Mouse (Mus musculus) effector memory CD4-positive, alpha-beta T cell, adult 5 months (primary cell): ENCODE measurements around the gene Flvcr1. TPM values are rescaled to one million over a fixed set of nuclear protein-coding genes. Genes with fewer than 3 reads are reported as not detected.

Source experiments
- polyA plus RNA-seq: library from polyadenylated mRNA; unstranded; fragments of 100-300 nt; shearing (Covaris generic); gene quantifications from one replicate; pipeline ENCODE4 v1.2.1, GENCODE M21; 2017

The Flvcr1 gene
- 34.9 TPM for polyA plus RNA-seq

DNA sequence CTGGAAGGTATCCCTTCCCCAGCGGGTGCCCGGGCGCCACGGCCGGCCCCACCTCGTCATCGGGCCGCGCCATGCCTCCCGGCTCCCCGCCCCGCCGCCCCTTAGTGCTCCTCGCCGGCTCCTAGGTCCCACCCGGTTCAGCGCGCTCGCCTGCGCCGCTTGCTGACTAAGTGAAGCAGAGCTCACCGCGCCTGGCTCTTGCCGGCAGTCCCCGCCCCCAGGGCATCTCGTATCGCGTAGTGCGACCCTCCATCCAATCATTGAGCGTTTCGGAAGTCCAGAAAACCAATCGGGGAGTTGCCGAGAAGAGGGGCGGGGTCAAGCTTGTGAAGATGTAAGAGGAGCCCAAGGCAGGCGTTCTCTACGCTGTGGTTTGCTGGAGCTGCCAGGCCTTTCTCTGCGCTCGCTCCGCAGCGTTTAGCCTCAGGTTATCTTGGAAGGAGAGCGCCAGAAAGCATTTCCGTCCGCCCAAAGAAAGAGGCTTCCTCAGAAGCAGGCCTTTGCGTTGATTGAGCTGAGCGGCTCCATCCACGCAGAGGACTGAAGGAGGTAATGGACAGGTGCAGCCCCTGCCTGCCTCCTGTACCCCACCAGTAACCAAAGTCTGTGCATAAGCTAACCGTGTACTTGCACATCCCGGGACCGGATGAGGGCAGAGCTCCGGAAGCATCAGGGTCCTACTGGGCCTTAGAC is at the start of gene Flvcr1:
Gene Flvcr1, minus strand, starts transcription at position 138 of the 693 bp plus-strand sequence.

DNA sequence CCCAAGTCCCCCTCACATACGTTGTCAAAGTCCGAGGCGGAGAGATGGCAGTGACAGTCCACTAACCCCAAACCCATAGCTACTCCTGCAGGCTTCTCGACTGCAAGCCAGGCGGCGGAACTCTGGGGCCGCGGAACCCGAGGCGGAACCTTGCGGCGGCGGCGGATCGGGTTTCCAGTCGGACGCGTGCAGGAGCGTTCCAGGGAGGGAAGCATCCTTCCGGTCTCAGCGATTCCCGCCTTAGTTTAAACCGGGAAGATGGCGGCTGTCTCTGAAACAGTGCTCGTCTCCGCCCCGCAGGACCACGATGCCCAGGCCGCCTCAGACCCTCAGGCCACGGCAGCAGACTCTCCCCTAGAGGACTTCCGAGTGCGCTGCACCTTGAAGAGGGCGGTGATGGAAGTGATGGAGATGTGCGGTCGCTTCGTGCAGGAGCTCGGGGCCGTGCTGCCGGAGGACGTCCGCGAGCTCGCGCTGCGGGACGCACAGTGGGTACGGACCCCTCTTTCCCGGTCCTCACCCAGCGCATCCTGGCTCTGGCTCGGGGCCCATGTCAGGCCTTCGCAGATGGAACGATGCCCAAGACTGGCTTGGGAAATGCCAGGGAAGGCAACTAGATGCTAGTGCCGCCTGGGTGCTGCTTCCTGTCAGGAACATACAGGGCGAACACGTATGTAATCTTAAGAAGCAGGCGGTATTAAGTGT is 37.0 kb upstream of the Flvcr1 start, which contains the start of the genes Tatdn3 and Nsl1:
Gene Tatdn3, minus strand, starts transcription at position 152 of the 705 bp plus-strand sequence.
Gene Nsl1, plus strand, starts transcription at position 232 of the 705 bp plus-strand sequence.

DNA sequence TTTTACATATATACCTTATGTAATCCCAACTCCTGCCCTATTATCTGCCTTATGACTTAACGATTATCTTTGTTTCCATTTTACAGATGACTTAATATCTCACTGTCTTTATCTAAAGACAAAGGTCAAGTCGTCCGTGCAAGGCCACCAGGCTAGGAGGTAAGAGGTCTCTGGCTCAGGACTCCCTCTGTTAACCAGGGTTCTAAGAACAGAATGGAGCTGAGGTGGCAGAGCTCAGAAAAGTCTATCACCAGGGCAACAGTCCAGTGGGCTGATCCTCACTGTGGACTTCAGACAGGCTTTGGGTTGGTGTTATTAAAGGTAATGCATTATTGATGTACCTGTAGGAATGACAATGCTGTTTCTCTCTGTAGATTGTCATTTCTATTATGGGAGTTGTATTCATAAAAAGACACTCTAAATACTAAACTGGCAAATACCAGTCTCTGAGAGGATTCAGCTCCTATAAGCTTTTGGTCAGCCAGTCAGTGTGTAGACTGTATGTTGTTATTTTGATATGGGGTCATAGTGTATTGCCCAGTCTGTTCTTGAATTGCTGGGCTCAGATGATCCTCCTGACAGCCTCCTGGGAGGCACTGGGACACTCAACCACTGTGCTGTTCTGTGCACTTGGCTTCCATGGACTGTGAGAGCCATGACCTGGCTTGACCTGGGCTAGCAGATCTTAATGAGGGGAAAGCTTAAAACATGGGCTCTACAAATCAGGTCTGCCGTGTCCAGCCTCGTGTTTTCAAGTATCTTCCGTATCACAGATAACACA is 10.8 kb upstream of the Flvcr1 start, which contains the start of gene Spata45:
Gene Spata45, plus strand, starts transcription at position 86 of the 781 bp plus-strand sequence.

DNA sequence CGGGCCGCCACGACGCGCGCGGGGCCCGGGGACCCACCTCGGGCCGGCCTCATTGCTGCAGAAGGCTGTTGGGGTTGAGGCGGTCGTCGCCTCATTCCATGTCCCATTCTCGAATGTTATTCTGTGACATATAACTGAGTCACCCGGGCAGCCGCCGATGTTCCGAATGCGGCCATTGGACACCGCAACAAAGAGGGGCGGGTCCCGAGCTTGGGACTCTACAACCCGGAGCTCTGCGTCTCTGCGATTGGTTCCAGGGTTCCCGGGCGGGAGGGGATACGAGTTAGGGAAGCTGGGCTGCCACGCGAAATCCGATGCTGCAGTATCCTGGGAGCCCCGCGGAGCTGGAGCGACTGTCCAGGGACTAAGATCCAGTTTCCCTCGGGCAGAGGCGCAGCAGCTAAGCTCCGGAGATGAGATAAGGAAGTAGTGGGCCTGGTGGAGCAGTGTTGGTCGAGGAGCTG is 46.8 kb downstream of the Flvcr1 start, which contains the start of gene Vash2:
Gene Vash2, minus strand, starts transcription at position 197 of the 464 bp plus-strand sequence.

Other genes starting within 250 kb of the Flvcr1 start
- gene Rps6kc1, start 114.4 kb downstream of the Flvcr1 start, polyA plus RNA-seq = 7.4 TPM
- 86.4 TPM for gene Angel2, start 101.0 kb downstream of the Flvcr1 start, polyA plus RNA-seq
- gene Vash2, start 46.9 kb downstream of the Flvcr1 start, polyA plus RNA-seq = 0.27 TPM
- gene Spata45, start 10.5 kb upstream of the Flvcr1 start, polyA plus RNA-seq = not detected
- gene Tatdn3, start 36.8 kb upstream of the Flvcr1 start, polyA plus RNA-seq = 9.2 TPM
- 0.25 TPM for gene Nsl1, start 36.9 kb upstream of the Flvcr1 start, polyA plus RNA-seq
- not detected for gene Batf3, start 71.7 kb upstream of the Flvcr1 start, polyA plus RNA-seq
- not detected for gene Fam71a, start 138.7 kb upstream of the Flvcr1 start, polyA plus RNA-seq
- gene Atf3, start 191.9 kb upstream of the Flvcr1 start, polyA plus RNA-seq = 84.8 TPM